Mouse (Mus musculus) hindbrain, embryonic 11.5 days (tissue): ENCODE results near the gene Dppa2. TPM values are rescaled to one million over a fixed set of nuclear protein-coding genes. Genes with fewer than 3 reads are reported as not detected.

ENCODE experiments used
- ATAC-seq: fragments of 200-750 bp; cut with Nextera tagmentation; 2 replicates; pipeline ENCODE4 v1.8.0; 2017; ENCODE audit warnings: mild to moderate bottlenecking, moderate TSS enrichment, moderate library complexity; ENCODE audit not compliant: low FRiP score
- DNase-seq: peaks from one replicate; pipeline ENCODE4 v3.0.0-alpha.2; 2015; ENCODE audit warnings: low spot score
- H3K27ac ChIP-seq: fragments of 300-500 bp; sonication (generic); 2 replicates; pipeline ENCODE4 v1.5.1; 2014; ENCODE audit warnings: mild to moderate bottlenecking, low read depth, low read length
- H3K27me3 ChIP-seq: fragments of 300-500 bp; sonication (generic); 2 replicates; pipeline ENCODE4 v1.6.1; 2014; ENCODE audit warnings: mild to moderate bottlenecking, low read length, moderate library complexity, mixed read lengths; ENCODE audit not compliant: control insufficient read depth, insufficient read depth
- H3K36me3 ChIP-seq: fragments of 300-500 bp; sonication (generic); 2 replicates; pipeline ENCODE4 v1.6.1; 2014; ENCODE audit warnings: mild to moderate bottlenecking, low read length, moderate library complexity, mixed read lengths; ENCODE audit not compliant: control insufficient read depth, insufficient read depth
- H3K4me1 ChIP-seq: fragments of 300-500 bp; sonication (generic); replicated peaks from 2 replicates; pipeline ENCODE4 v1.6.1; 2014; ENCODE audit warnings: low read length, mixed read lengths; ENCODE audit not compliant: control insufficient read depth, insufficient read depth
- H3K4me2 ChIP-seq: fragments of 300-500 bp; sonication (generic); replicated peaks from 2 replicates; pipeline ENCODE4 v1.6.1; 2014; ENCODE audit warnings: mild to moderate bottlenecking, low read depth, low read length
- H3K4me3 ChIP-seq: fragments of 300-500 bp; sonication (generic); 2 replicates; pipeline ENCODE4 v1.5.1; 2014; ENCODE audit warnings: low read depth, low read length
- H3K9ac ChIP-seq: fragments of 300-500 bp; sonication (generic); 2 replicates; pipeline ENCODE4 v1.6.1; 2014; ENCODE audit warnings: low read depth, low read length
- H3K9me3 ChIP-seq: fragments of 300-500 bp; sonication (generic); 2 replicates; pipeline ENCODE4 v1.6.1; 2016; ENCODE audit warnings: low read length; ENCODE audit not compliant: control insufficient read depth
- WGBS: fragments of 180-500 bp; shearing (Covaris S2); extraction: QIAGEN DNeasy Blood & Tissue Kit; methylation state at CpG from one replicate; pipeline ENCODE4 v1.1.7; 2014; 5-methylcytosine and 5-hydroxymethylcytosine counted together
- polyA plus RNA-seq: library from polyadenylated mRNA; unstranded; fragments of >200 nt; fragmentation: Nextera tagmentation; extraction: Ambion mirVana; gene quantifications from 2 replicates; pipeline ENCODE4 v1.2.1, GENCODE M21; 2014

The Dppa2 gene
- polyA plus RNA-seq, 1 experiment from 2014 or later = not detected

DNA sequence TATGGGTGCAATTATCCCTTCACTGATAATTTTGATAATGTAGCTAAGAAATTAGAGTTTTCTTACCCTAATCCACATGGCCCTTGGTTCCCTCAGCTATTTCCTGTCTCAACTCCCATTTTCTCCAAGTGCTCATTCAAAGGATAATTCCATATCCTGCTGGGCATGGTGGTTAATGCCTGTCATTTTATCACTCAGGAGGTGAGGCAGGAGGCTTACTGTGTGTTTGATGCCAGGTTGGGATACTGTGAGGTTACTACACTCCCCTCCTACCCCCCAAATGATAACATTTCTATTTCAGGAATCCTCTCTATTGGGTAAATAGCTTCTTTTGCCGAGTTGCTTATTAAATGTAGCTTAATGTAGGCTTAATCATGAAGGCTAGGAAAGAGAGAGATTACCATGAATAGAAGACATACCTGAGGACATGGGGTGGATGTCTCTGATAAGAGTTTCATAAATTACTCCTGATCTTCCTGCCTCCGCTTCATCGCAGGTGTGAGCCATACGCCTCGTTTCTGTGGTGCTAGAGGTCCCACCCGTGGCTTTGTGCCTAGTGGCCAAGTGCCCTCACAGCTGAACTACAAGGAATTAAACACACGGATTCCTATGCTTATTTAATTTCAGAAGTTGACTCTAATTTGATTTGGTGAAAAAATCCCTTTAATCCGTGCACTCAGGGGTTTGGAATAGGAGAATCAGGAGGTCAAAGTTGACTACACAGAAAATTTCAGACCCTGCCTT is 20.1 kb downstream of the Dppa2 start:
- Histone ChIP-seq H3K9ac (no peak overlapping the region), H3K36me3 (no peaks in the 10 kb centered on the region), H3K27ac (no peak overlapping the region), H3K9me3 (no peaks in the 10 kb centered on the region), H3K4me1 (no peaks in the 10 kb centered on the region), H3K4me3 (no peak overlapping the region), H3K4me2 (no peak overlapping the region), H3K27me3 (no peaks in the 10 kb centered on the region)
- no peak for DNase-seq
- WGBS = 89% methylated on average over 8 of the region's 8 CpGs
- no peak for ATAC-seq

DNA sequence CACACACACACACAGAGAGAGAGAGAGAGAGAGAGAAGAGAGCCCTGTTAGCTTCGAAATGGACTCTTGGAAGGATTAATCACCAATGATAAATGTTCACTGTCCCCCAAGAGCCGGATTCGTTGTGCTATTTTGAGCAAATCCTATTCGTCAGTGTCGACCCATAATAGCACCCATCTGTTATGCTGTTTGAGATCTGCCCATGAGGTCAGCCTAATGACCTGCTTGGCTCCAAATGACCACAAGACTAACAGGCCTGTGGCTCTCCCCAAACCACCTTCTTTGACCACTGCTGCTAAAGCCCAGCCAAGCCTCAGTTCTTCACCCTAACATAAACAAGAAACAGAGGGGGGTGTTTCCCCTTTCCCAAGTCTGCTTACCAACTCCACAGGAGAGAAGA is 23.2 kb downstream of the Dppa2 start:
- Histone ChIP-seq H3K4me2 (no peak overlapping the region), H3K36me3 (no peaks in the 10 kb centered on the region), H3K4me3 (no peak overlapping the region), H3K9ac (no peak overlapping the region), H3K9me3 (no peaks in the 10 kb centered on the region), H3K27me3 (no peaks in the 10 kb centered on the region), H3K4me1 (no peaks in the 10 kb centered on the region), H3K27ac (no peak overlapping the region)
- ATAC-seq (0 out of 2 replicates have a peak, but pooled peaks have one; percentile 27), DNase-seq (peak; percentile 21)
- 33% methylated on average over 5 of the region's 5 CpGs for WGBS

DNA sequence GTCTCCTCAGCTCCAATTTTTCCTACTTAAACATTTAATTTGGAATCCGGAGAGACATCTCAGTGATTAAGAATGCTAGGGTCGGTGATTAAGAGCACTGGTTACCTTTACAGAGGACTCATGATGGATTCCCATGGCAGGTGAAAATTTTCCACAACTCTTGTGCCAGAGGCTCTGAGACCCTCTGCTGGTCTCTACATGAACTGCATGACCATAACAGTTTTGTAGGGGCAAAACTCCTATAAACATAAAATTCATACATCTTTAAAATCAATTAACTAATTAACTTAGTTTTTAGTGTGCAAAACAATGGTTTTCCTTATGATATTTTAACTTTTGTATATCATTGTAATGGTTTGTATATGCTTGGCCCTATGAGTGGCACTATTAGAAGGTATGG is 24.7 kb downstream of the Dppa2 start:
- Histone ChIP-seq H3K36me3 (no peaks in the 10 kb centered on the region), H3K9me3 (no peaks in the 10 kb centered on the region), H3K27ac (no peak overlapping the region), H3K9ac (no peak overlapping the region), H3K4me3 (no peak overlapping the region), H3K4me2 (no peak overlapping the region), H3K4me1 (no peaks in the 10 kb centered on the region), H3K27me3 (no peaks in the 10 kb centered on the region)
- WGBS = 96% methylated on average over 2 of the region's 2 CpGs
- DNase-seq (no peak), ATAC-seq (no peak)

DNA sequence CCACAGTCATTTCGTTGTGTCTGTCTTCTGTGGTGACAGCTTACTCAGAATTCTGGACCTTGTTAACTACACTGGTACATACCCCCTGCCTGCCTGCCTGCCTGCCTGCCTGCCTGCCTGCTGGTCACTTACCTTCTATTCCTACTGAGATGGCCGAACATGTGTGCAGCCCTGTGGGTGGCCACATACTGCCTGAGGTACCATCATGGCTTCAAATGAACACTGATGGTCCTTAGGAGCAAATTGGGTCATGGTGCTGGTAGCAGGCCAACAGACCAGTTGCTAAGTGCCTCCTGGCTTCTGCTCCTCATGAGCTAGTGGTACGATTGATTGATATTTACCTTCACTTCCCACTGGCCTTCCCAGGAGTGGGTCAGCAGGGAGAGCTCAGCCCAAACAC is 28.1 kb downstream of the Dppa2 start:
- Histone ChIP-seq H3K4me2 (no peak overlapping the region), H3K36me3 (no peaks in the 10 kb centered on the region), H3K9ac (no peak overlapping the region), H3K27me3 (no peaks in the 10 kb centered on the region), H3K9me3 (no peaks in the 10 kb centered on the region), H3K4me3 (no peak overlapping the region), H3K4me1 (no peaks in the 10 kb centered on the region), H3K27ac (no peak overlapping the region)
- 86% methylated on average over 3 of the region's 3 CpGs for WGBS
- ATAC-seq = no peak
- DNase-seq = no peak

DNA sequence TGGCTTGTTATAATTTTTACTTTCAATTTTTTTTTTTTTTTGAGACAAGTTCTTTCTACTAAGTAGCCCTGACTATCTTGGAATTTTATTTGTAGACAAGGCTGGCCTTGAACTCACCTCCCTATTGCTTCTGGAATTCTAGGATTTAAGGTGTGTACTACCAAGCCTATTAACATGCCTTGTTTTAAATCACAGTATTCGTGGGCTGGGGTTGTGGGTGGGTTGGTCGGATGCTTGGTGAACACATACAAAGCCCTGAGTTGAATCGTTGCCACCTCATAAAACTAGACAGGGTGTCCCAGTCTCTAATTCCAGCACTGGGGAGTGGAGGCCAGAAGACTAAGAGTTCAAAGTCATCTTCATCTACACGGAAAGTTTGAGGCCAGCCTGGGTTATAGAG is 31.6 kb downstream of the Dppa2 start:
- Histone ChIP-seq H3K9me3 (no peaks in the 10 kb centered on the region), H3K27me3 (no peaks in the 10 kb centered on the region), H3K27ac (no peak overlapping the region), H3K36me3 (no peaks in the 10 kb centered on the region), H3K4me2 (no peak overlapping the region), H3K9ac (no peak overlapping the region), H3K4me3 (no peak overlapping the region), H3K4me1 (no peaks in the 10 kb centered on the region)
- no peak for DNase-seq
- WGBS = 87% methylated on average over 4 of the region's 4 CpGs
- no peak for ATAC-seq

DNA sequence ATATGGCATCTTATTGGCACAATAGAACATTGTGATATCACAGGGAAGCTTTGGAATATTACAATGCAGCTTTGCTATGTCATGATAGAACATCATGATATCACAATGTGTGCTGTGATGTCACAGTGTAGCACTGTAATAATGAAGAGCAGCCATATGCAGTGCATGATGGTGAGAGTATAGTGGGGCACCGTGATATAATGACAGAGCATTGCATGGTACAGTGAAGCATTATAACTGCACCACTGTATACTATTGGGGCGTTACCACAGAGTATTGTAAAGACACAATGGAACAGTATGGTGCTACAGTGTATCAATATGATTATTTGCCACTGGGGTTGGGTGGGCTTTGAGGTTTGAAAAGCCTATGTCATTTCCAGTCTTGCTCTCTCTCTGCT is 40.5 kb downstream of the Dppa2 start:
- WGBS = 95% methylated on average over 2 of the region's 2 CpGs
- Histone ChIP-seq H3K4me3 (no peak overlapping the region), H3K9me3 (no peaks in the 10 kb centered on the region), H3K36me3 (no peaks in the 10 kb centered on the region), H3K4me1 (no peaks in the 10 kb centered on the region), H3K9ac (no peak overlapping the region), H3K4me2 (no peak overlapping the region), H3K27ac (no peak overlapping the region), H3K27me3 (no peaks in the 10 kb centered on the region)
- DNase-seq (no peak), ATAC-seq (no peak)

DNA sequence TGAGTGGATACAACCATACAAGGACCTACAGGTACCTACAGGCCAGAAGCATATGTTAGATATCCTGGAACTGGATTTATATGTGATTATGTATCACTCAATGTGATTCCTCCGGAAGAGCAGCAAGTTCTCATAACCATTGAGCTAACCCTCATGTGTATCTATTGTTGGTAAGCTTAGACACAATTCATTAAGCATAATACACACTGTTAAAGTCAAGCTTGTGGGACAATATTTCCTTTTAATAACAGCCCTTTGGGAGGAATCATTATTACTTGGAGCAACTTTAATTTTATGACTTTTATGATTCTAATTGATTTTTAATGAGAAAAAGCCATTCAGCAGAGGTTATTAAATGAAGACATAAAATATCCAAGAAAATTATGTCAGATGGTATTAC is 43.5 kb downstream of the Dppa2 start:
- Histone ChIP-seq H3K36me3 (no peaks in the 10 kb centered on the region), H3K4me3 (no peak overlapping the region), H3K9me3 (no peaks in the 10 kb centered on the region), H3K27me3 (no peaks in the 10 kb centered on the region), H3K9ac (no peak overlapping the region), H3K27ac (no peak overlapping the region), H3K4me2 (no peak overlapping the region), H3K4me1 (no peaks in the 10 kb centered on the region)
- no peak for DNase-seq
- no peak for ATAC-seq
- WGBS = 88% methylated on average over 1 of the region's 1 CpGs

DNA sequence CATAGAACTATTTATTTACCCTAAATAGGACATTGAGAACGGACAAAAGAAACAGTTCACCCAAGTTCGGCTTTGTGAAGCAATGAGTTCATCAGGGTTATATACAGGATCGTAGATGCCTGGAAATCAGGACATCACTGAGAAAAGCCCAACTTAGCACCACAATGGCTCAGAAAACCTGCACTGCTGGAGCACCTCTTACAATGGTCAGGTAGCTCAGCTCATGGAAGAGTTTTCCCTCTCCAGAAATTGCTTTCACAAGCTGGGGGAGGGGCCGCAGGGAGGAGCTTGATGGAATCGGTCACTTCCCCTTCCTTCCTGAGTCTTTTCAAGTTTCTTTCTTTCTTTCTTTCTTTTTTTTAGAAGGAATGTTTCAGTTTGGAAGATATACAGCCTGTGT is 52.0 kb downstream of the Dppa2 start:
- no peak overlapping the region for H3K4me3 ChIP-seq
- H3K36me3 ChIP-seq = no peaks in the 10 kb centered on the region
- no peak overlapping the region for H3K4me2 ChIP-seq
- WGBS = 80% methylated on average over 5 of the region's 5 CpGs
- ATAC-seq (no peak), DNase-seq (no peak)
- no peak overlapping the region for H3K27ac ChIP-seq
- H3K4me1 ChIP-seq = no peaks in the 10 kb centered on the region
- H3K9ac ChIP-seq = no peak overlapping the region
- no peaks in the 10 kb centered on the region for H3K27me3 ChIP-seq
- no peaks in the 10 kb centered on the region for H3K9me3 ChIP-seq

DNA sequence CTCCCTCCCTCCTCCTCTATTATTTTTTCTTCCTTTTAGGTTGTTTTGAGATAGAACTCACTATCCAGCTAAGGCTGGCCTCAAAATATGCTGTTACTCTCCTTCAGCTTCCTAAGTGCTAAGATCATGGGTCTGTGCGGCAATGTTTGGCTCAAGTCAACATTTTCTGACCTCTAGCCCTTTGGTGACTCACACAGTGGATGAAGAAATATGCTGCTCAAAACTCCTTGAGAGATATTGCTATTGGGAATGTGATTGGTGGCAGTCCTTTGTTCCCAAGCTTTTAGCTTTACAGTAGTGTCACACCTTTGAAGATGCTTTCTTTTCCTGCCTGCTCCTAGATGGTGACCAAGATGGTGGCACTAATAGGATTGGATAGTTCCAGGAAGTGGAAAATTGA is 52.7 kb downstream of the Dppa2 start:
- no peak overlapping the region for H3K9ac ChIP-seq
- no peaks in the 10 kb centered on the region for H3K9me3 ChIP-seq
- no peaks in the 10 kb centered on the region for H3K4me1 ChIP-seq
- no peaks in the 10 kb centered on the region for H3K27me3 ChIP-seq
- no peaks in the 10 kb centered on the region for H3K36me3 ChIP-seq
- no peak overlapping the region for H3K4me3 ChIP-seq
- no peak overlapping the region for H3K4me2 ChIP-seq
- ATAC-seq (no peak), DNase-seq (no peak)
- no peak overlapping the region for H3K27ac ChIP-seq
- WGBS = 88% methylated on average over 1 of the region's 1 CpGs
